Mouse (Mus musculus) heart, embryonic 10.5 days (tissue): ENCODE measurements around the gene Otop1. TPM values are rescaled to one million over a fixed set of nuclear protein-coding genes. Genes with fewer than 3 reads are reported as not detected.

Experiments
- DNase-seq: peaks from one replicate; pipeline ENCODE4 v3.0.0-alpha.2; 2017; ENCODE audit warnings: low spot score
- H3K27ac ChIP-seq: fragments of 300-500 bp; sonication (generic); 2 replicates; pipeline ENCODE4 v1.5.1; 2016; ENCODE audit warnings: mild to moderate bottlenecking
- H3K27me3 ChIP-seq: fragments of 300-500 bp; sonication (generic); 2 replicates; pipeline ENCODE4 v1.6.1; 2016; ENCODE audit warnings: mild to moderate bottlenecking; ENCODE audit not compliant: poor library complexity, insufficient read depth, severe bottlenecking
- H3K36me3 ChIP-seq: fragments of 300-500 bp; sonication (generic); 2 replicates; pipeline ENCODE4 v1.6.1; 2016; ENCODE audit warnings: mild to moderate bottlenecking, moderate library complexity
- H3K4me1 ChIP-seq: fragments of 300-500 bp; sonication (generic); 2 replicates; pipeline ENCODE4 v1.6.1; 2016; ENCODE audit warnings: mild to moderate bottlenecking
- H3K4me3 ChIP-seq: fragments of 300-500 bp; sonication (generic); 2 replicates; pipeline ENCODE4 v1.5.1; 2016; ENCODE audit warnings: mild to moderate bottlenecking, moderate library complexity
- H3K9me3 ChIP-seq: fragments of 300-500 bp; sonication (generic); 2 replicates; pipeline ENCODE4 v1.6.1; 2016; ENCODE audit warnings: mild to moderate bottlenecking, moderate library complexity
- WGBS: fragments of 180-500 bp; shearing (Covaris S2); methylation state at CpG from one replicate; pipeline ENCODE4 v1.1.7; 2016; 5-methylcytosine and 5-hydroxymethylcytosine counted together
- polyA plus RNA-seq: library from polyadenylated mRNA; unstranded; fragments of >200 nt; fragmentation: Nextera tagmentation; extraction: Ambion mirVana; gene quantifications from 2 replicates; pipeline ENCODE4 v1.2.1, GENCODE M21; 2016

Otop1 gene
- polyA plus RNA-seq, 1 experiment from 2014 or later = 0.06 TPM

DNA sequence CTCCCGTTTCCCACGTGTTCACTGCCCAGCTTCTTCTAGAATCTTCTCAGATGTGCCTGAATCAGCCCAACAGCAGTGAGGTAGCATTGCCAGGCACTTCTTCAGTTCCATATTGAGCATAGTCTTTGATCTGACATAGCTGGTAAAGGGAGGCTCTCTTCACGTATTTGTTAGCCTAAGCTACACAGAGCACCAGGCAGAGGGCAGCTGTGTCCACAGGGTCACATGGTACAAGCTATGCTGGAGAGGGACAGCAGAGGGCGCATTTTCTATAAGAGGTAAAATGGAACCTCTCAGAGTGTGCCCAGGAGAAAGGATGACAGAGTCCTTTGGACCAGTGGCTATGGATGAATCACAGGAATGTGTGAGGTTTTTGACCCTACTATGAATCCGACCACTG is 33.1 kb downstream of the Otop1 start:
- no peaks in the 10 kb centered on the region for H3K36me3 ChIP-seq
- no peak overlapping the region for H3K27ac ChIP-seq
- H3K4me3 ChIP-seq = no peak overlapping the region
- WGBS = 52% methylated on average over 5 of the region's 5 CpGs
- peaks cover 7% of the 10 kb centered on the region; the same call in 1 of the 2 replicates for H3K27me3 ChIP-seq
- H3K4me1 ChIP-seq = peaks cover 3% of the 10 kb centered on the region
- H3K9me3 ChIP-seq = no peaks in the 10 kb centered on the region
- DNase-seq = no peak

DNA sequence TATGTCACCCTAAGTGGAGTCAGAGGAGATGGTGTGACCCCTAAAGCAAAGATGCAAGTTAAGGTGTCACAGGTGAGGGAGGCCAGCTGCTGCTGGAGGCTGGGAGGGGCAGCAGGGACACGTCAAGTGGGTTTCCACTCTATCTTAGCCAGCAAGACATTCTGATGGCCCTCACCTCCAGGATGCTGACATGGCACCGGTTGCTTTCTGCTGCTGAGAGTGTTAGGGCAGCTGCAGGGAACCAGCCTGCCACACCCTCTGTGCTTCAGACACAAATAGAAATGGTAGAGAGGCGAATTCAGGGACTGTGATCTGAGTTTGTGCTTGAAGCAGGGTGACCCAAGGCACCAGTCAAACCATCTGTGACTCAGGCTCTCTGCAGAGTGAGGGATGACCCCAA is 34.0 kb downstream of the Otop1 start:
- 60% methylated on average over 3 of the region's 3 CpGs for WGBS
- H3K36me3 ChIP-seq = no peaks in the 10 kb centered on the region
- peaks cover 13% of the 10 kb centered on the region for H3K27me3 ChIP-seq
- no peaks in the 10 kb centered on the region for H3K9me3 ChIP-seq
- no peak for DNase-seq
- peaks cover 3% of the 10 kb centered on the region for H3K4me1 ChIP-seq
- no peak overlapping the region for H3K4me3 ChIP-seq
- H3K27ac ChIP-seq = no peak overlapping the region

DNA sequence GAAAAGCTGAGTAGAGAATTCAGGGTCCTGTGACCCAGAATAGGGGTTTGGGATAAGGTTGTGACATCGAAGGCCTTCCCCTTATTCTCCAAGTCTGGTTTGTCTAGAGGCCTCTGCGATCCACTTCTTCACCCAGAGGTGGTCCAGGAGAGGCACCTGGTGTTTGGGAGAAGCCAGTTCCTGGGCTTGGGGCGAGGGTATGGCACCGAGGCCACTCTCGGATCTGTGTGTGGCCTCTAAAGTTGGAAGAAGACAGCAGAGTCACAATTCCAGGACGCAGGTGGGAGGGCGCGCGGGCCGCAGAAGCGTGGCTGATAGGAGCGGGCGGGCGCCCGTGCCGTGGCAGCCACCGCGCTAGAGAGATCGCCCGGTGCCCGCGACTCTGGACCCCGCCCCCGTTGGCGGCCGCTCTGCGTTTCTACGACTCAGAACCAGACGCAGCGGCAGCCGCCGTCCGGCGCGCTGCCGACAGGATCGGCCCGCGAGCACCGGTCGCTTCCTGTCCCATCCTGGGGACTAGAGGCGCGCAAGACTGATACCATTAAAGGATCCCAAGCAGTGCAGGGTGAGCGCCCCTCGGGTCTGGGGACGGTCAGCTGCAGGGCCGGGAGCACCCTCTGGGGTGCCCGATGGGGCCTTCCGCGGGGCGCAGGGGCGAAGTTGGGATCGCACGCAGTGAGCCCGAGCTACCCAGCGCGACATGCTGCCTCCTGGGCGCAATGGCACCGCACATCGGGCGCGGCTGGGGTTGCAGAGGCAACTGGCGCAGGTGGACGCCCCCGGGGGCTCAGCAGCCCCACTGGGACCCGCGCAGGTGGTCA is 43.4 kb downstream of the Otop1 start, which contains the start of gene Drd5:
Drd5 (plus strand) TSS at position 402 of the 821 bp plus-strand sequence.
- H3K36me3 ChIP-seq = no peaks in the 10 kb centered on the region
- no peak for DNase-seq
- no peaks in the 10 kb centered on the region for H3K9me3 ChIP-seq
- H3K27ac ChIP-seq = no peak within 1 kb of the TSS
- peak within 1 kb of the TSS; percentile 56 for H3K4me3 ChIP-seq
- 3% methylated on average over 67 of the region's 67 CpGs for WGBS
- H3K4me1 ChIP-seq = peaks cover 7% of the 10 kb centered on the region; the same call in 1 of the 2 replicates
- H3K27me3 ChIP-seq = peaks cover 85% of the 10 kb centered on the region

DNA sequence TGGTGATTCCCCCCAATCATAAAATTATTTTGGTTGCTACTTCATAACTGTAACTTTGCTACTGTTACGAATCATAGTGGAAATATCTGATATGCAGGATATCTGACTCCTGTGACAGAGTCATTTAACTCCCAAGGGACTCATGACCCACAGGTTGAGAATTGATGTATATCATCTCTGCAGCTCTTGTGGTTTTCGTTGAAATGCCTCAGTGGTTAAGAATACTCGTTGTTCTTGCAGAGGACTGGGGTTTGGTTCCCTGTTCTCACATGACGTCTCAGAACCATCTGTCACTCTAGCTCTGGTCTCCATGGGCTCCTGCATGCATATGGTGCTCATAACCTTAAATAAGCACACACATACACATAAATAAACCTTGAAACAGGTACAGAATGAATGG is 57.6 kb downstream of the Otop1 start:
- Histone ChIP-seq H3K27me3 (peaks cover 7% of the 10 kb centered on the region; the same call in 1 of the 2 replicates), H3K4me1 (no peaks in the 10 kb centered on the region), H3K9me3 (no peaks in the 10 kb centered on the region), H3K4me3 (no peak overlapping the region), H3K27ac (no peak overlapping the region), H3K36me3 (no peaks in the 10 kb centered on the region)
- no peak for DNase-seq
- 75% methylated on average over 4 of the region's 4 CpGs for WGBS

DNA sequence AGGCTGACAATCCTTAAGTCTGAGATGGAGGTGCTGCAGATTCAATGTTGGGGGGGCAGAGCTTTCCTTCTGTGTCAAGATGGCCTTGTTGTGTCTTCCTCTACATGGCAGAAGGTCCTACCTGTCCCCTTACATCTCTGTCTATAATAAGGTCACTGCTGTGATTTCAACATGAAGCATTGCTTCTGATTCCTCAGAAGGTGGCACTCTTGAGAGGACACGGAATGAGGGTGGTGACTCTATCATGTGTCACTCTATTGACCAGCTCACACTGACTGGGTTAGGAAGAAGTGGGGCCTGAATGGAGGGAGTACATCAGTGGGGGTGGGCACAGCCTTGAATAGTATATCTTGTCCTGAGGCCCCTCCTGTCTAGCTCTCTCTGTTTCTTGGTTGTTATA is 58.8 kb downstream of the Otop1 start:
- peaks cover 7% of the 10 kb centered on the region; the same call in 1 of the 2 replicates for H3K27me3 ChIP-seq
- H3K4me1 ChIP-seq = no peaks in the 10 kb centered on the region
- H3K36me3 ChIP-seq = no peaks in the 10 kb centered on the region
- WGBS = 29% methylated on average over 1 of the region's 1 CpGs
- no peak for DNase-seq
- H3K9me3 ChIP-seq = no peaks in the 10 kb centered on the region
- no peak overlapping the region for H3K27ac ChIP-seq
- no peak overlapping the region for H3K4me3 ChIP-seq

DNA sequence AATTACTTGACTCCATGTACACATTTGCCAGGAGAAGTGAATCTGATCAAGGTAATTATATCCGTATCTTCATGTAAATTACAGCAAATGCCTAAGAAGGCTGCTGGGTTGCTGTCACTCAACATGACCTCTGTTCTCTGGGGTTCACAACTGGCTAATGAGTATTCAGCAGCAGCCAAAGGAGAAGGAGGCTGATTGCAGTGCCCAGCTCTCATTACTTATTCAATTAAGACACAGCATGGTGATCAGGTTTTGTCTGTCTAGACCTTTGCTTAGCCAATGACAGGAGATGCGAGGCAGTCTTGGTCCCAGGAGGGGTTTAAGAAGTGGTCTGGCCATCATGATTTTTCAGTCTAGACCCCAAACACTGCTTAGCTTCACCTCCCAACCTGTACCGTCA is 67.3 kb downstream of the Otop1 start:
- Histone ChIP-seq H3K27me3 (no peaks in the 10 kb centered on the region), H3K27ac (no peak overlapping the region), H3K9me3 (no peaks in the 10 kb centered on the region), H3K36me3 (no peaks in the 10 kb centered on the region), H3K4me1 (no peaks in the 10 kb centered on the region), H3K4me3 (no peak overlapping the region)
- WGBS = 70% methylated on average over 3 of the region's 3 CpGs
- DNase-seq = no peak

DNA sequence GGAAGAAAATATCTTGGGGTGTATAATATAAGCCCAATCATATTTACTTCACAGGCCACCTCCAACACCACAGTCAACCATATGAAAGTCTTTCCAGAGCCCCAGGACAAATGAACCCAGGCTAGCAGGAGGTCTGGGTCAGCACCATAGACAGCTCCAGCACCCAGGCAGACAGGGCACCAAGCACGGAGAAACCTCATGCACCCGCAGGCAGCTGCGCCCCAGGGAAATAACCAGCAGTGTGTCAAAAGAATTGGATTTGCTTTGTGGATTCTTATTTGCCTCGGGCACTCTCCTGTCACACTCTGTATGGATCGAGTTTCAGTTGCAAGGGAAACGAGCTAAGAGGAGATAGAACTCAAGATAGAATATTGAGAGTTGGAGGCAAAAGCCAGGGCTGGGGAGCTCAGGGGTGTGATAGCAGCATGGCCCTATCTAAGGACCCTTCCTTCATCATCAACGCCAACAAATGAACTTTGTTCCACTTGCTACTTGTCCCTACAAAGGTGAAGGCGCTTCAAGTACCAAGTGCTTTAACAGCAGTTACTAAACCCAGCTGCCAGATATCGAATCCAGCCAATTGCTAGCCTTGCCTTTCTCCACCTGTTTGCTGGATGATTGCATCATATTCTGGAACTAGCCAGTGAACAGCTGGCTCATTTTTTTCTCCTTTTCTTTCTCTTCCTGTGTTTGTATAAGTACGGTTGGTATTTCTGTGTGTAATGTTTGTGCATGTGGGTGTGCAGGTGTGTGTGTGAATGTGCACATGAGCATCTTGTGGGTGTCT is 71.1 kb downstream of the Otop1 start:
- no peak overlapping the region for H3K4me3 ChIP-seq
- no peaks in the 10 kb centered on the region for H3K27me3 ChIP-seq
- H3K4me1 ChIP-seq = no peaks in the 10 kb centered on the region
- no peak overlapping the region for H3K27ac ChIP-seq
- no peaks in the 10 kb centered on the region for H3K9me3 ChIP-seq
- 35% methylated on average over 10 of the region's 10 CpGs for WGBS
- peak; percentile 78 for DNase-seq
- no peaks in the 10 kb centered on the region for H3K36me3 ChIP-seq

DNA sequence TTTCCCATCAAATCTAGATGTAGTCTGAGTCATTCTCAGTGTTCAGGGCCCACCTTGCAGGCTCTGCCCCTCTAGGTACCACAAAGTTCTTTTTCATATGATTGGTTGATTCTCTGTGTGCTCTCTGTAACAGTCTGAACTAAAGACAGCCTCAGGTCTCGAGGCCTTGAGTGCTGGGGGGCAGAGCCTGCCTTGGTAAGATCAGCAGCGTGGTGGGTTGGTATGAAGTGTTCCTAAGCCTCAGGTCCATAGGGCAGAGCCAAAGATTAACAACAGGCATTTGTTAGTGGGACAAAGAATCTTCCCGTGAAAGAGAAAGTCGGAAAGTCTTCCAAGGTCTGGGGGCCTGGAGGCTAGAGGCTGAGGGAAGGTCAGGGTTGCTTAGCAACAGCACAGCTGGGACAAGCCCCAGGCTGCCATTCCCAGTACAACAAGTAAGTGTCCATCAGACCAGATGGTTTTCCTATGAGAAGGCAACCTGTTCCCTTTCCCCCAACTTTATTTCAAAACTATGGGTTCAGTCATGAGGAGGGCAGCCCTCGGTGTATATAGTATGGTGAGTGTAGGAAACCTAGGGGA is 74.7 kb downstream of the Otop1 start:
- no peaks in the 10 kb centered on the region for H3K9me3 ChIP-seq
- no peak overlapping the region for H3K27ac ChIP-seq
- H3K4me1 ChIP-seq = no peaks in the 10 kb centered on the region
- no peaks in the 10 kb centered on the region for H3K27me3 ChIP-seq
- 62% methylated on average over 5 of the region's 5 CpGs for WGBS
- DNase-seq = no peak
- no peaks in the 10 kb centered on the region for H3K36me3 ChIP-seq
- no peak overlapping the region for H3K4me3 ChIP-seq

Other genes with a start within 250 kb of the Otop1 start
- 37.2 and 43.0 TPM in 2 replicates for gene Stx18, start 237.2 kb upstream of the Otop1 start, polyA plus RNA-seq
- gene Nsg1, start 116.1 kb upstream of the Otop1 start, polyA plus RNA-seq = 17.4 and 32.6 TPM in 2 replicates
- gene Zbtb49, start 55.5 kb upstream of the Otop1 start, polyA plus RNA-seq = 9.5 and 14.7 TPM in 2 replicates
- gene Lyar, start 55.5 kb upstream of the Otop1 start, polyA plus RNA-seq = 71.0 and 111 TPM in 2 replicates
- 48.6 and 56.7 TPM in 2 replicates for gene Tmem128, start 15.8 kb upstream of the Otop1 start, polyA plus RNA-seq
- not detected in 2 replicates for gene Drd5, start 43.4 kb downstream of the Otop1 start, polyA plus RNA-seq
- 0.31 and 0.47 TPM in 2 replicates for gene Slc2a9, start 227.2 kb downstream of the Otop1 start, polyA plus RNA-seq